Mouse (Mus musculus) spleen, adult 12 weeks (tissue): ENCODE results near the gene Pilrb1.

Experiments used
- DNase-seq: peaks from one replicate; pipeline ENCODE4 v3.0.0; 2022; ENCODE audit warnings: low spot score

Gene Pilrb1

DNA sequence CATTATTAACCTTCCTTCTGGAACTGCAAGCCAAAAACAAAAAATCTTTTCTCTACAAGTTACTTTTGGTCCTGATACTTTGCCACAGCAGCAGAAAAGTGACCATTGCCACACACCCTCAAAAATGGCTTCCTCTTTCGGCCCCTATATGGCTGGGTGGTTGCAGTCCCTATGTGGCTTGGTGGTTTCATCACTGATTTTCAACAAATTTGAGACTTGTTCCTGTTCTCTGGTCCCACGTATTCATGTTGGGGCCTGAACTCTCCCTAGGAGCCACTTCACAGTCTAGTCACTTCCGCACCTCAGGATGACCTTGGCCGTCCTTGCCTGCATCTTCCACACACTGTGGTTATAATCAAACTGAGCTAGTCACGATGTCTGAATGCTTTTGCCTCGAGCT lies 29.2 kb downstream of the Pilrb1 start:
- no peak for DNase-seq

DNA sequence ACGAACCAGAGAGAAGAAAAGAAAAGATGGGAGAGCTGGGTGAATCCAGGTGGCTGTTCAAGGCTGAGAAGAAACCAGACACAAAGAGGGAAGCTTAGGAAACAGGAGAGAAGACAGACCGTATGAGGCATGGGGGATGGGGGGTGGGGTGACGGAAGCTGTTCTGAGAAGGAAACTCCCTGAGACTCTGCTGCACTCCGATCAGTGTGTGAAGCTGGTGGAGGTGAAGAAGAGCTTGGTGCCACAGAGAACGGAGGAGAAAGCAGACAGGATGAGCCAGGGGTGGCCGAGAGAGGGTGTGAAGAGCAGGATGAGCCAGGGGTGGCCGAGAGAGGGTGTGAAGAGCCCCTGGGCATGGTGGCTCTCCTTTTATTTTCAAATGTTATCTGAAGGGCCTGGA lies 31.5 kb downstream of the Pilrb1 start:
- DNase-seq: no peak

DNA sequence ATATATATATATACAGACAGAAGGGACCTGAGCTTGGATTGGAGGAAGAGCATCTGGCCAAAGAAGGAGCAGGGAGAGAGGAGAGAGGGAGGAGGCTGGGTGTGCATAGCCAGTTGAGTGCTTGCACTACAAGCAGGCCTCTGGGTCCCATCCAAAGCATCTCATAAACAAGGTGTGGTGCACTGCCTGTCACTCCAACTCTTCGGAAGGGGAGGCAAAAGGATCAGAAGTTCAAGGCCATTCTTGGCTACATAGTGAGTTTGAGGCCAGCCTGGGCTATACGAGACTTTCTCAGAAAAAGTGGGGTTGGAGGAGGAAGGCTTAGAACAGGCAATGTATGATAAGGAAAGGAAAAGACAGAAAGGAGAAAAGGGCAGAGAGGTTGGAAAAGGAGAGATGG lies 31.9 kb downstream of the Pilrb1 start:
- DNase-seq: no peak

DNA sequence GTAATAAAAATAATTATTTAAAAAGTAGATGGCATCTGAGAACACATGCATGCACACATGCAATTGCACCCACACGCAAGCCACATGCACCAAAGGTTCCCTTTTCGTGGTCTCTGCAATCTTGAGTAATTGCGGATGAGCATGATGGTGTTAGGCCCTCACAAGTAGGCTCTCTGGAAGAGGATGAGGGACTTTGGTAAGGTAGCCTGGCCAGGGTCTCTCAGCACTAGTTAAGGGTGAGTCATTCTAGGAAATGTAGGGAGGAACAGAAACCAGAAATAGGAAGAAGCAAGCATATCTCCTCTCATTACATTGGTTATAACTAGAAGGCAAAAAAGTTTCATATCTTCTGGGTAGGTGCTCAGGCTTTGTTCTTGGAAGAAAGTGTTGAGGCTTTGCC lies 32.9 kb downstream of the Pilrb1 start:
- DNase-seq: no peak

DNA sequence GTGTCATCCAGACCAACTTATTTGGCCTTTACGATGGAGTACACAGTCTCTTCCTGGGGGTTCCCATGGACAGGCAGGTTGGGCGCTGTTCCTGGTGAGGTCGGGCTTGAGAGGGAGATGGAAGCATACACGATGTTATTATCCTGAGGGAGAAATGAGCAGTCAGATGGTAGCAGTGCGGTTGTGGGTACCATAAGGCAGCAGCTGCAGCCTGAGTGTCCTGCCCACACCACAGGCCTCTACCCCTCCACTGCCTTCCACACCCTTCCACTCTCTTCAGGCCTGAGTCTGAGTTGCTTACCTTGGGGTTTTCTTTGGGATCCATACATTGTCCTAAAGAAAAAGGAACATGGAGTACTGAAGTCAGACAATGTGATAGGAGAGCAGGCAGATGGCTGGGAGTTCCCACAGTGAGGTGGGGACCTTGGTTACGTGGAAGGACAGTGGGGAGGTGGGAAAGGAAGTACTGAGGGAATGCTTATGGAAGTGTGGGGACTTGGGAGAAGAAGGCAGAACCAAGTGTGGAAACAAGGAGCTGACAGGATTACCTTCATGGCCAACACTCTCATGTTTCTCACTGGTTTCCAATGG lies 34.4 kb downstream of the Pilrb1 start:
- no peak for DNase-seq

DNA sequence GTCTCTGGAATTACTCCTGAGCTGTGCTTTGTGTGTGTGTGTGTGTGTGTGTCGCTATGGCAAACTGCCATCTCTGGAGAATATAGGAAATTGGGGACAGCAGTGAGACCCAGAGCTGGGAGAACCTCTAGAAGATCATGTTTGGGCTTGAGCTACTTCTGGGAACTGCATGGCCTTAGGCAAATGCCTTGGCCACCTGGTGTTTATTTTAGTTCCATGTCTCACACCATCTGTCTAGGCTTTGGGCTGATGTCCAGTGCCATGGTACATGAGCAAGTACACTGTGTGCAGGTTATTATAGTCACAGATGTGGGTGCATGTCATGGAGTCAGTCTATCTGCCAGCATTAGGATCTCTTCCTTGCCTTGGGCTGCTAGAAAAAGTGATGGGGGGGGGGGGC lies 35.3 kb downstream of the Pilrb1 start:
- no peak for DNase-seq

DNA sequence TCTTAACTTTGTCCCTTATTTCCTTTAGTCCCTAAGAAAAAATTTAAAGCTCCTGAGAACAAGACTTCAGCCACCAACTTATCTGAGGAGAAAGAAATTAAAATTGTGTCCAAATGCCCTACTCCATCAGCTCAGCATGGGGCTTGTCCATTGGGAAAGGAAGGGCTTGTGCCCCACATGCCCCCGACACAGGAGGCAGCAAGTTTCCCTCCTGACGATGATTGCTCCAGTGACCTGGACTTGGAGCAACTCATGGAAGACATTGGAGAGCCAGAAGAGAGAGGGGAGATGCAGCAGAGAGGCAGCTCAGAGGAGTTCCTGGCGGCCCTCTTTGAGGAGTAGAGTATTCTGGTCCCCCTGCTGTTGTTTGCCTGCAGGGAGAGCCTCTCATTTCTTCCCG lies 35.8 kb downstream of the Pilrb1 start:
- no peak for DNase-seq

DNA sequence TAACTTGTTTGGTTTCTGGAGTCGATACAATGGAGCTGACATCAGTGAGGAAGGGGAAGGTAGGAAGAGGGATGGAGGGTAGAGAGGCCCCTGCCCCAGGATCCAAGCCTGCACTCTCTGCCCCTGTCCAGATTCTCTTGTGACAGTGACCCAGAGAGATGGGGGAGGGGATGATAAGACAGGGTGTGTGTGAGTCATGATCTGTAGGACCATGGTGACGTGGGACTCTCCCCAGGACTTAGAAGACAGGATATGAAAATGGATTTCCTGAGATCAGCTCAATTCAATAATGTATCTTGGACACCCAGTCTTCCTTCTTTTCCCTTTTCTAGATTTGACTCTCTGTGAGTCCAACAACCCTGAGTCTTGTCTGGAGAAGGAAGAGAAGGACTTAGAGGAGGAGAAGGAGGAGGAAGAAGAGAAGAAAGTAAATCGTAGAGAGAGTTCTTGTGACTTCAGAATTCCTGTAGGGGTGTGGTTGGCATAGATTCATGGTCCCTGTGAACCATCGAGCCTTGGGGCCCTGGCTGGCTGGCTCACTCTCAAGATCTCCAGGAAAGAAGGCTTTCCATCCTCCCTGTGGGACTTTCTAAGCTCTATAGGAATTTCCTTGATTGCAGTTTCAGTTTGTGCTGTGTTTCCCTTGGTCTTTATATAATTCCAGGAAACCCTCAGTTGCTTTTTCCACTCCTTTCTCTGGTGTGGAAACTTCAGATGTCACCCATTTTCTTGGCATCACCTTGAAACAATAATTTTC lies 40.3 kb downstream of the Pilrb1 start:
- no peak for DNase-seq

DNA sequence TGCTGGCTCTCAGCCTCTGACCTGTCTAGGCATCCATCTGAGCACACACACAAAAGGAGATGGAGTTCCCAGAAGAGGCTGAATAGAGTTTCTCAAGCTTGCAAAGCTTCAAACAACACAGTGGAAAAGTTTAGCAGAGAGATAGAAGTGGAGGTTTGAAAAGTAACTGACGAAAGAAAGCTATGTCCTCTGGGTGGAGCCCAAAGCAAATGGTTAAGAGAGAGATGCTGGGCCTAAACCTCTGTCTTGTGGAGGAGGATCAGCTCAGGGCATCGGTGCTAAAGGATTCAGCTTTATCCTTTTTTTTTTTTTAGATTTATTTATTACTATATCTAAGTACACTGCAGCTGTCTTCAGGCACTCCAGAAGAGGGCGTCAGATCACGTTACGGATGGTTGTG lies 49.6 kb downstream of the Pilrb1 start:
- no peak for DNase-seq

DNA sequence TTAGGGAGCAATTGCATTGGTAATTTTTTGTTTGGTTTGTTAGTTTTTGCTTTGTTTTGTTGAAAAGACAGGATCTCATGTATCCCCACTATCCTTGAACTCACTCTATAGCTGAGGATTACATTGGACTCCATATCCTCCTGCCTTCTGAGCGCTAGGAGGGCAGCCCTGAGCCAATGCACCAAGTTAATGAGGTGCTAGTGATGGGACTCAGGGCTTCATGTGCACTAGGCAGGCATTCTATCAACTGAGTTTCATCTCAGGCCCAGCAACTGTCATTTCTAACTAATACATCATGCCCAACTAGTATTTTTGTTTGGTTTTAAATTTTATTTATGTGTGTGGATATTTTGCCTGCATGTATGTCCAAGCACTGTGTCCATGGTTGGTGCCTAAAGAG lies 51.7 kb downstream of the Pilrb1 start:
- DNase-seq: no peak
